Mouse (Mus musculus): ENCODE results near the gene Acan. TPM values are rescaled to one million over a fixed set of nuclear protein-coding genes. Genes with fewer than 3 reads are reported as not detected.

Gene Acan
- polyA plus RNA-seq, 2 experiments: 73.3 to 161 TPM

DNA sequence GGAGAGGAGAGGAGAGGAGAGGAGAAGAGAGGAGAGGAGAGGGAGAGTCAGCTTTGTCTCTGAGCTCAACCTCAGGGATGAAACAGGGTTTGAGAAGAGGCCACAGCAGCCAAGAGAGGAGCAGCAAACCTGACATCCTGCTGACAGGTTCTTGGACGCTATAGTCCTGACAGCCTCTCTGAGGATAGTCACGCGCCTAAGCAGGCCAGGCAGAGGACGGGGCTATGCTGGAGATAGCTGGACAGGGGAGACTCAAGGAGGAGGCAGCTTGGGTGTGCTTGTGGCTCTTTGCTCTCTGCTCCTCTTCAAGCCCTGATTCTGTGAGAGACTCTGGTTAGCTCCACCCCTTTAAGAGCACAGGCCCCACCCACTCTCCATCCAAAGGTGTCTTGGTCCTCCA, 14.9 kb downstream of the Acan start:
- no peak overlapping the region for H3K4me3 ChIP-seq (replicated peaks; ENCODE audit: low read length)
- no peak overlapping the region for H3K27ac ChIP-seq (replicated peaks; ENCODE audit: low read depth, low read length)
- no peaks in the 10 kb centered on the region for H3K27me3 ChIP-seq (ENCODE audit: control insufficient read depth, insufficient read depth, low read length)
- ATAC-seq (ENCODE audit: low FRiP score, low read depth): no peak
- no peak for DNase-seq (ENCODE audit: low spot score)
- no peak for TF ChIP-seq POLR2A (IDR thresholded peaks at IDR 0.05; ENCODE audit: borderline replicate concordance, extremely low read depth, insufficient read depth, insufficient read length)
- no peak overlapping the region for H3K4me2 ChIP-seq (replicated peaks; ENCODE audit: low read depth, low read length, severe bottlenecking)
- H3K36me3 ChIP-seq (ENCODE audit: control insufficient read depth, insufficient read depth, low read length): no peaks in the 10 kb centered on the region
- H3K4me1 ChIP-seq (ENCODE audit: control insufficient read depth, insufficient read depth, low read length): no peaks in the 10 kb centered on the region
- no peaks in the 10 kb centered on the region for H3K9me3 ChIP-seq (ENCODE audit: control insufficient read depth, low read length)
- 52% methylated on average over 3 of the region's 4 CpGs for WGBS
- no peak overlapping the region for H3K9ac ChIP-seq (ENCODE audit: low read depth, low read length, severe bottlenecking)

DNA sequence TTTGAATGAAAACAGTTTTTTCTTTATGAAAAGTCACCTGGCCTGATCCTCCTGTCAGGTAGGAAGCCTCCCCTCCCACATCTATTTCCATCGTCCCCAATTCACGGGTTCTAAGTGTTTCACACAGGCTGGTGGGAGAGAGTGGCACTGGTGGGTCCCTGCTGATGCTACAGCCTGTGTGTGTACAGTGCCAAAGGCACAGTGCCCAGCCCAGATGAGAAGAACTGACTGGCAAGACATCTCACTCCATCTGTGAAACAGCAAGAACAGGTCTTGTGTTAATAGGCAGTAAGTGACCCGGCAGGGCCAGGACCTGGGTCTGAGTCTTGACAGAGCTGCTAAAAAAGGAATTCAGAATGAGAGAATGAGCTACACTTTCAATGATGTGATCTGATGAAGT, 25.9 kb downstream of the Acan start:
- 63% methylated on average over 3 of the region's 3 CpGs for WGBS
- Histone ChIP-seq H3K9me3 (ENCODE audit: control insufficient read depth, low read length) (no peaks in the 10 kb centered on the region), H3K36me3 (ENCODE audit: control insufficient read depth, insufficient read depth, low read length) (no peaks in the 10 kb centered on the region), H3K4me3 (replicated peaks; ENCODE audit: low read length) (no peak overlapping the region), H3K9ac (ENCODE audit: low read depth, low read length, severe bottlenecking) (no peak overlapping the region), H3K27me3 (ENCODE audit: control insufficient read depth, insufficient read depth, low read length) (no peaks in the 10 kb centered on the region), H3K4me2 (replicated peaks; ENCODE audit: low read depth, low read length, severe bottlenecking) (no peak overlapping the region), H3K4me1 (ENCODE audit: control insufficient read depth, insufficient read depth, low read length) (no peaks in the 10 kb centered on the region), H3K27ac (replicated peaks; ENCODE audit: low read depth, low read length) (no peak overlapping the region)
- no peak for TF ChIP-seq POLR2A (IDR thresholded peaks at IDR 0.05; ENCODE audit: borderline replicate concordance, extremely low read depth, insufficient read depth, insufficient read length)
- DNase-seq (ENCODE audit: low spot score) (no peak), ATAC-seq (ENCODE audit: low FRiP score, low read depth) (no peak)

DNA sequence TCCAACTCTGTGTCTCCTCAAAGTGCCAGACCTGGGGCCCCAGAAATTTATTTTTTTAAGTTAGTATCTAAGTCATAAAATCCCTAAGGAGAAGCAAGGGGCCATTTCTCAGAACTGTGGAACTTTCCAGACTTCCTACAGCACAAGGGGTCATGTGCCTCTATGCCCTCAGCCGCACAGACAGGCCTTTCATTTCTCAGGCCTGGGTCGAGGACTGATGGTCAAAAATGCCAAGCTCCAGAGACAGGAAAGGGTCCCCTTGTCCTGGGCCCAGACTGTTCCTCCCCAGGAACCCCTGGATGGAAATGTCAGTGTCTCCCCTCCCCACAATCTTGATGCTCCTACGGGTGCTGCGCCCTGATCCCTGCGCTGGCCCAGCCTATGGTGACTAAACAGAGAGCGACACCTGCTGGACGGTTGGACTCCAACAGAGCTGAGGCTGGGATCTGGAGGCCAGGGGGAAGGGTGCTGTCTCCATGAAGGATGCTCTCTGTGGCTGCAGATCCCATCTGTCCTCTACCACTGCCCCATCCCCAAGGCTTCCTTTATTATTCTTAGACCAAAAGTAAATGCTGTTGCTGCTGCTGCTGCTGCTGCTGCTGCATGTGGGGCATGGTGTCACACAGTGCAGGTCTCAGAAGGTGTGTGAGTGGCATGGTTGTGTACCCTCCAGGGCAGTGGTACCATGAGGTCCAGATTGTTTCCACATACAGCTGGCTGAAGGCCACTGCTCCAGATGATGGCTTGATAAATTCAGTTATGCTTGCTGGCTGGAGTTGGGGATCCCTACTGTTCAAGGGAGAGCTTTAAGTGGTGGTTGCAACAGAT, 27.5 kb downstream of the Acan start:
- Histone ChIP-seq H3K9ac (ENCODE audit: low read depth, low read length, severe bottlenecking) (no peak overlapping the region), H3K4me3 (replicated peaks; ENCODE audit: low read length) (no peak overlapping the region), H3K4me1 (ENCODE audit: control insufficient read depth, insufficient read depth, low read length) (no peaks in the 10 kb centered on the region), H3K9me3 (ENCODE audit: control insufficient read depth, low read length) (no peaks in the 10 kb centered on the region), H3K4me2 (replicated peaks; ENCODE audit: low read depth, low read length, severe bottlenecking) (no peak overlapping the region), H3K36me3 (ENCODE audit: control insufficient read depth, insufficient read depth, low read length) (no peaks in the 10 kb centered on the region), H3K27ac (replicated peaks; ENCODE audit: low read depth, low read length) (no peak overlapping the region), H3K27me3 (ENCODE audit: control insufficient read depth, insufficient read depth, low read length) (no peaks in the 10 kb centered on the region)
- no peak for TF ChIP-seq POLR2A (IDR thresholded peaks at IDR 0.05; ENCODE audit: borderline replicate concordance, extremely low read depth, insufficient read depth, insufficient read length)
- DNase-seq (ENCODE audit: low spot score) (peak; percentile 64), ATAC-seq (ENCODE audit: low FRiP score, low read depth) (peak; percentile 68; the same call in 1 of the 2 replicates)
- 16% methylated on average over 7 of the region's 7 CpGs for WGBS

DNA sequence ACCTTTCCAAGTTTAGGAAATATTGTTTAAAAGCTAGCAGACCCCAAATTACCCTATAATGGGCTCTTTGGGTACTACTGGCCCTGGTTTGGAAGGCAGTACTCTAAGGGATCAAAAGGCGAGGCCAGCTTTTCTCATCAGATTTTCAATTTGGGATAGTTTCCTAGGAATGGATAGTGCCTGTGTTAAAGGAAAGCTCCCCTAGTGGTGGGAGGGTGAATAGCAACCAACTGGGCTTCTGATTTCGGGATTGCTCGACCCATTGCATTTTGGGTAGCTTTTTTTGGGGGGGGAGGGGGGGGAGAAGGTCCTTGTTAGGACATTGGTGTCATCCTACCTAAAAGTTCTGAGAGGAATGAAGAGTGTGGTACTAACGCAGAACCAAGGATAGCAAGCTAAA, 35.8 kb downstream of the Acan start:
- 81% methylated on average over 4 of the region's 4 CpGs for WGBS
- Histone ChIP-seq H3K27ac (replicated peaks; ENCODE audit: low read depth, low read length) (no peak overlapping the region), H3K9me3 (ENCODE audit: control insufficient read depth, low read length) (no peaks in the 10 kb centered on the region), H3K4me1 (ENCODE audit: control insufficient read depth, insufficient read depth, low read length) (no peaks in the 10 kb centered on the region), H3K4me2 (replicated peaks; ENCODE audit: low read depth, low read length, severe bottlenecking) (no peak overlapping the region), H3K4me3 (replicated peaks; ENCODE audit: low read length) (no peak overlapping the region), H3K9ac (ENCODE audit: low read depth, low read length, severe bottlenecking) (no peak overlapping the region), H3K27me3 (ENCODE audit: control insufficient read depth, insufficient read depth, low read length) (no peaks in the 10 kb centered on the region), H3K36me3 (ENCODE audit: control insufficient read depth, insufficient read depth, low read length) (peaks cover 6% of the 10 kb centered on the region; the same call in 1 of the 2 replicates)
- ATAC-seq (ENCODE audit: low FRiP score, low read depth) (no peak), DNase-seq (ENCODE audit: low spot score) (no peak)
- TF ChIP-seq POLR2A (IDR thresholded peaks at IDR 0.05; ENCODE audit: borderline replicate concordance, extremely low read depth, insufficient read depth, insufficient read length): no peak

DNA sequence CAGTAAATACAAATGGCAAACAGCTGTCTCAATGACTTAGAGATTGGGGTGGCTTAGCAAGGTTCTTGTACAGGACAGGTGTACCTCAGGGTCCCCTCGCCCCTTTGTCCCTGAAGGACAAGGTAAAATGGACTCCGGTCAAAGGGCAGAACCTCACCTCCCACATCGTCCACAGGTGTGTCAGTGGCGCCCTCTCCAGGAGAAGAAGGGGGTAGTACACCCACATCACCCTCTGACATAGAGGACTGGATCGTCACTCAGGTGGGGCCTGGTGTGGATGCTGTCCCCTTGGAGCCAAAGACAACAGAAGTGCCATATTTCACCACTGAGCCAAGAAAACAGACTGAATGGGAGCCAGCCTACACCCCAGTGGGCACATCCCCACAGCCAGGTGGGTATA, 43.2 kb downstream of the Acan start:
- H3K9ac ChIP-seq (ENCODE audit: low read depth, low read length, severe bottlenecking): no peak overlapping the region
- H3K27ac ChIP-seq (replicated peaks; ENCODE audit: low read depth, low read length): no peak overlapping the region
- WGBS: 74% methylated on average over 5 of the region's 5 CpGs
- DNase-seq (ENCODE audit: low spot score): no peak
- no peak overlapping the region for H3K4me3 ChIP-seq (replicated peaks; ENCODE audit: low read length)
- no peak for TF ChIP-seq POLR2A (IDR thresholded peaks at IDR 0.05; ENCODE audit: borderline replicate concordance, extremely low read depth, insufficient read depth, insufficient read length)
- H3K4me1 ChIP-seq (ENCODE audit: control insufficient read depth, insufficient read depth, low read length): no peaks in the 10 kb centered on the region
- no peak for ATAC-seq (ENCODE audit: low FRiP score, low read depth)
- H3K36me3 ChIP-seq (ENCODE audit: control insufficient read depth, insufficient read depth, low read length): no peaks in the 10 kb centered on the region; the same call in 1 of the 2 replicates
- H3K4me2 ChIP-seq (replicated peaks; ENCODE audit: low read depth, low read length, severe bottlenecking): no peak overlapping the region
- H3K9me3 ChIP-seq (ENCODE audit: control insufficient read depth, low read length): no peaks in the 10 kb centered on the region
- H3K27me3 ChIP-seq (ENCODE audit: control insufficient read depth, insufficient read depth, low read length): no peaks in the 10 kb centered on the region

Data from limb, embryonic 14.5 days (tissue).